Mouse (Mus musculus) ES-E14 (cell line): ENCODE data around the gene Siglecf. TPM values are rescaled to one million over a fixed set of nuclear protein-coding genes. Genes with fewer than 3 reads are reported as not detected.

Experiments used
- DNase-seq: peaks from one replicate; pipeline ENCODE4 v3.0.0-alpha.2; 2013; ENCODE audit warnings: low read depth, low spot score
- H3K27ac ChIP-seq: 2 replicates; pipeline ENCODE4 v1.5.1; 2012; ENCODE audit warnings: low read depth, mild to moderate bottlenecking, low read length, moderate library complexity, mixed read lengths; ENCODE audit not compliant: poor library complexity, insufficient read depth, severe bottlenecking
- H3K36me3 ChIP-seq: 2 replicates; pipeline ENCODE4 v1.6.1; 2012; ENCODE audit warnings: mild to moderate bottlenecking, low read length, moderate library complexity, mixed read lengths; ENCODE audit not compliant: control insufficient read depth, poor library complexity, insufficient read depth, severe bottlenecking
- H3K4me1 ChIP-seq, 2 experiments: fragments of 150-350 bp in 1 of 2; sonication (generic) in 1 of 2; 2 replicates each; pipeline ENCODE4 v1.6.1; 2012; ENCODE audit warnings: low read length in 2 of 2, mild to moderate bottlenecking in 1 of 2, mixed read lengths in 1 of 2; ENCODE audit not compliant: control insufficient read depth in 2 of 2, insufficient read depth in 2 of 2, poor library complexity in 1 of 2
- H3K4me3 ChIP-seq, 2 experiments: fragments of 150-350 bp in 1 of 2; sonication (generic) in 1 of 2; 2 replicates each; pipeline ENCODE4 v1.5.1; 2012; ENCODE audit warnings: low read length in 2 of 2, low read depth in 1 of 2, mild to moderate bottlenecking in 1 of 2, mixed read lengths in 1 of 2; ENCODE audit not compliant: insufficient read depth in 1 of 2, poor library complexity in 1 of 2, severe bottlenecking in 1 of 2
- H3K9ac ChIP-seq: 2 replicates; pipeline ENCODE4 v1.6.1; 2012; ENCODE audit warnings: low read depth, mild to moderate bottlenecking, low read length, mixed read lengths; ENCODE audit not compliant: poor library complexity, insufficient read depth, severe bottlenecking
- H3K9me3 ChIP-seq: fragments of 150-350 bp; sonication (generic); 2 replicates; pipeline ENCODE4 v1.6.1; 2012; ENCODE audit warnings: low read depth, mild to moderate bottlenecking, low read length; ENCODE audit not compliant: control insufficient read depth, insufficient read depth
- CHD2 ChIP-seq: IDR thresholded peaks from 2 replicates; pipeline ENCODE4 v1.6.1; 2014; ENCODE audit warnings: mild to moderate bottlenecking, low read depth, low read length, inconsistent platforms
- HCFC1 ChIP-seq: IDR thresholded peaks from 2 replicates; pipeline ENCODE4 v1.6.1; 2012; ENCODE audit warnings: low read length, inconsistent platforms, borderline replicate concordance; ENCODE audit not compliant: insufficient read depth
- MAFK ChIP-seq: IDR thresholded peaks from 2 replicates; pipeline ENCODE4 v1.6.1; 2014; ENCODE audit warnings: mild to moderate bottlenecking, low read depth, low read length, inconsistent platforms; ENCODE audit not compliant: insufficient read depth
- ZC3H11A ChIP-seq: IDR thresholded peaks from 2 replicates; pipeline ENCODE4 v1.6.1; 2012; ENCODE audit warnings: low read depth, mild to moderate bottlenecking, inconsistent platforms, low read length, borderline replicate concordance
- ZNF384 ChIP-seq: IDR thresholded peaks from 2 replicates; pipeline ENCODE4 v1.6.1; 2012; ENCODE audit warnings: low read depth, low read length, inconsistent platforms
- in situ Hi-C, 2 experiments: fragments of 600-800 bp; cut with MboI; formaldehyde crosslinking; loops; one replicate each; pipeline ENCODE4 v1.15.1; 2025; ENCODE audit warnings: low sequenced_read_pairs in 2 of 2, inconsistent platforms in 1 of 2; ENCODE audit not compliant: unreplicated experiment in 2 of 2
- total RNA-seq: library from RNA; depleted of rRNA; stranded (reverse); fragments of 300-350 nt; gene quantifications from 2 replicates; pipeline ENCODE4 v1.2.3, GENCODE M21; 2012; rRNA removed

The Siglecf gene
- total RNA-seq, 1 experiment, result 0.49 TPM

DNA sequence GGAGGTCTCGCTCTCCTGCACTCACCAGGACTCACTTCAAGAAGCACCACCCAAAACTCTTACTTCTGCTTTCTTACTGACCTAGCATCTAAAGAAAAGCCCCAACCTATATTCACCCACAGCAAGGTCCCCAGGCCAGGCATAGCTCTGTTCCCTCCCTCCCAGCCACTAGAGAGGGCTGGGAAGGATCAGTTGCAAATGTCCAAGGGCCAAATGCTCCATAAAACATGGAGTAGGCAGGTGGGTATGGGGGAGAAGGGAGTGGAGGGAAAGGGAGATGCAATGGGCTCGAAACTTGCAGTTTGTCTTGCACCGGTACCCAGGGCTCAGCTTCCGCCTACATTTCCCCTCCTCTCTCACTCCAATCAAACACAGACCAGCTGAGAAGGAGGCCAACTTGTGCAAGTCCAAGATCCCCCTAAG, 57.0 kb downstream of the Siglecf start, which contains the start of gene Siglecg:
TSS of gene Siglecg (plus strand) at position 74 of the 423 bp plus-strand sequence.
- Histone ChIP-seq H3K4me3 (no peak within 1 kb of the TSS), H3K9ac (no peak within 1 kb of the TSS), H3K4me1 (peaks cover 0 to 2% of the 10 kb centered on the region in 2 experiments; a peak in 1 of 4 replicates), H3K27ac (no peak within 1 kb of the TSS), H3K9me3 (no peaks in the 10 kb centered on the region), H3K36me3 (no peaks in the 10 kb centered on the region)
- in situ Hi-C loops, result no loop called here
- DNase-seq, result no peak
- TF ChIP-seq ZNF384 (no peak), MAFK (no peak), ZC3H11A (no peak), HCFC1 (no peak), CHD2 (no peak)

GRCm38 (mm10) chr7:43409084-43409483, 57.9 kb downstream of the Siglecf start:
- Histone ChIP-seq H3K4me1 (peaks cover 0 to 2% of the 10 kb centered on the region in 2 experiments; a peak in 1 of 4 replicates), H3K36me3 (no peaks in the 10 kb centered on the region), H3K27ac (no peak overlapping the region), H3K9me3 (no peaks in the 10 kb centered on the region), H3K4me3 (no peak overlapping the region), H3K9ac (no peak overlapping the region)
- no peak for DNase-seq
- in situ Hi-C loops, result no loop called here
- no peak for TF ChIP-seq MAFK
- no peak for TF ChIP-seq ZC3H11A
- TF ChIP-seq HCFC1, result no peak
- TF ChIP-seq CHD2, result no peak

Other genes starting within 250 kb of the Siglecf start
- gene Zfp936, start 237.1 kb upstream of the Siglecf start, total RNA-seq, result 80.2 and 91.3 TPM in 2 replicates
- 12.9 and 13.6 TPM in 2 replicates for gene Zfp715, start 38.0 kb upstream of the Siglecf start, total RNA-seq
- gene Siglecg, start 56.9 kb downstream of the Siglecf start, total RNA-seq, result 1.6 and 1.9 TPM in 2 replicates
- gene Lim2, start 76.3 kb downstream of the Siglecf start, total RNA-seq, result 0.79 and 1.1 TPM in 2 replicates
- gene Nkg7, start 85.7 kb downstream of the Siglecf start, total RNA-seq, result 0.37 and 0.62 TPM in 2 replicates
- gene Cldnd2, start 89.4 kb downstream of the Siglecf start, total RNA-seq, result not detected in 2 replicates
- 126 and 134 TPM in 2 replicates for gene Etfb, start 92.7 kb downstream of the Siglecf start, total RNA-seq
- not detected in 2 replicates for gene Gm45233, start 92.8 kb downstream of the Siglecf start, total RNA-seq
- 2.9 and 3.6 TPM in 2 replicates for gene Vsig10l, start 111.8 kb downstream of the Siglecf start, total RNA-seq
- gene Iglon5, start 138.7 kb downstream of the Siglecf start, total RNA-seq, result 0.95 and 1.7 TPM in 2 replicates
- not detected in 2 replicates for gene 4931406B18Rik, start 154.6 kb downstream of the Siglecf start, total RNA-seq
- 0.04 and 0.16 TPM in 2 replicates for gene Cd33, start 193.1 kb downstream of the Siglecf start, total RNA-seq
- 1.9 and 2.1 TPM in 2 replicates for gene Zfp658, start 210.9 kb downstream of the Siglecf start, total RNA-seq
- gene Zfp719, start 228.3 kb downstream of the Siglecf start, total RNA-seq, result 9.2 and 9.9 TPM in 2 replicates